Mouse (Mus musculus) lung, adult 2 months (tissue): ENCODE data around the gene Gfpt2.

Experiments used
- CTCF ChIP-seq: fragments of 200-500 bp; IDR thresholded peaks from 2 replicates; pipeline ENCODE4 v1.5.1; 2011; ENCODE audit warnings: mild to moderate bottlenecking, low read length, control low read depth; ENCODE audit not compliant: insufficient read depth
- POLR2A ChIP-seq: fragments of 200-500 bp; IDR thresholded peaks from 2 replicates; pipeline ENCODE4 v1.6.1; 2011; ENCODE audit warnings: low read depth, mild to moderate bottlenecking, control low read depth, low read length, borderline replicate concordance; ENCODE audit errors: extremely low read depth

- no peak for TF ChIP-seq CTCF
- no peak for TF ChIP-seq POLR2A
These were observed 25.2 kb upstream of the Gfpt2 start for GRCm38 (mm10) chr11:49768781-49769180.
